Mouse (Mus musculus) C2C12 (cell line): ENCODE measurements at regions not wholly inside any gene's neighbourhood (a gene's known extent, or its start where the extent isn't known, plus 50 kb on each side); places are given as distances from the start of the nearest gene placed in this dataset.

Experiments
- CEBPB ChIP-seq: IDR thresholded peaks from one replicate; pipeline ENCODE4 v1.6.1; 2011; ENCODE audit warnings: low read depth, mild to moderate bottlenecking, control low read depth, moderate library complexity
- CTCF ChIP-seq: IDR thresholded peaks from one replicate; pipeline ENCODE4 v1.5.1; 2011; ENCODE audit not compliant: control insufficient read depth, insufficient read depth, insufficient read length
- FOSL1 ChIP-seq: IDR thresholded peaks from one replicate; pipeline ENCODE4 v1.8.0; 2011; ENCODE audit warnings: mild to moderate bottlenecking, low read length; ENCODE audit not compliant: poor library complexity, insufficient read depth, severe bottlenecking
- MAX ChIP-seq: IDR thresholded peaks from one replicate; pipeline ENCODE4 v1.6.1; 2011; ENCODE audit warnings: mild to moderate bottlenecking, control low read depth
- MYOD1 ChIP-seq: IDR thresholded peaks from one replicate; pipeline ENCODE4 v1.6.1; 2011; ENCODE audit warnings: low read depth; ENCODE audit not compliant: control insufficient read depth, insufficient read length
- MYOG ChIP-seq: IDR thresholded peaks from one replicate; pipeline ENCODE4 v1.6.1; 2011; ENCODE audit not compliant: control insufficient read depth, insufficient read length; ENCODE audit errors: extremely low read depth
- USF1 ChIP-seq: IDR thresholded peaks from one replicate; pipeline ENCODE4 v1.6.1; 2011; ENCODE audit warnings: low read depth, mild to moderate bottlenecking, control low read depth, moderate library complexity

DNA sequence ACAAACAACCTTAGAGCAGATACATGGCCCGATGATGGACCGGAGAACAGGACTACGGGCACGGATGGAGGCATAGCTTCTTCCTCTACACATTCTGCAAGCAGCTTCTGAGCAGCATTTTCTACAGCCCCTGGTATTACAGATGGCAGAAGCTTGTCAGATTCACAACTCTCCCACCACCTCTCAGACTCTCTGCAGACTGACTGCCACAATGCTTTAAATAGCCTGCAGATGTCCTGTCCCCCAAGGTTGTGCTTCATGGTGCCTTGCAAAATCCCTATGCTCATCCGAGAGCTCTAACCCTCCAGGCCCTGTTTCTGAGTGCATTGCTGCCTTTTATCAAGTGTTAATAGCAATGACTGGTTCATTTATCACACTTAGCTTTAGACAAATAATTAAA is 194.3 kb upstream of the Gdi2 start:
- TF ChIP-seq CEBPB (no peak), CTCF (no peak), MYOG (no peak), USF1 (no peak), MYOD1 (no peak), MAX (no peak), FOSL1 (no peak)
